Mouse (Mus musculus): ENCODE results near the gene Osbpl3. TPM values are rescaled to one million over a fixed set of nuclear protein-coding genes. Genes with fewer than 3 reads are reported as not detected.

Osbpl3 gene
- total RNA-seq, 1 experiment from 2014 or later = 13.9 TPM

GRCm38 (mm10) chr6:50295136-50295535, 160.9 kb downstream of the Osbpl3 start:
- no peak; a peak in 1 of 4 replicates for ATAC-seq (replicated peaks in 1 of 2; ENCODE audit: insufficient read depth in 1 of 2, low FRiP score in 2 of 2, low TSS enrichment in 1 of 2, low read depth in 1 of 2, poor library complexity in 2 of 2, severe bottlenecking in 2 of 2)

GRCm38 (mm10) chr6:50294128-50294527, 161.9 kb downstream of the Osbpl3 start:
- peak; percentile 88 to 96 for ATAC-seq (replicated peaks in 1 of 2; ENCODE audit: insufficient read depth in 1 of 2, low FRiP score in 2 of 2, low TSS enrichment in 1 of 2, low read depth in 1 of 2, poor library complexity in 2 of 2, severe bottlenecking in 2 of 2)

DNA sequence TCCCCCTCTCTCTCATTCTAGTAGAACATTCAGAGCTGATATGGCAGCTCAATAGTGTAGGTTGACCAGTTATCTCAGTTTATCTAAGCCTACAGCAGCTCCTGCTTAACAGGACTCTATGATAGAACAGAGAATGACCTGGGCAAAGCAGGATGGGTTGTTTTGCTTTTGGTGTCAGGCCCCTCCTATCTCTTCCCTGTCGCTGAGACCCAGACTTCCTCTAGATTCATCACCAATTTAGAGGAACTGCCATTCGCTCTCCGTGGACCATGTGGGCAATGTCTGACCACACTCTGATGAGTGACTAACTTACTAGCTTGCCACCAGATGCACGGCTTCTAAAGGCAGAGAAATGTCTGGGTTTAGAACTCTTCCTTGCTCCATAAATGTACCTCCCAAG, 164.4 kb downstream of the Osbpl3 start:
- ATAC-seq (replicated peaks in 1 of 2; ENCODE audit: insufficient read depth in 1 of 2, low FRiP score in 2 of 2, low TSS enrichment in 1 of 2, low read depth in 1 of 2, poor library complexity in 2 of 2, severe bottlenecking in 2 of 2) = peak; percentile 66 to 79

- no peak for ATAC-seq (replicated peaks in 1 of 2; ENCODE audit: insufficient read depth in 1 of 2, low FRiP score in 2 of 2, low TSS enrichment in 1 of 2, low read depth in 1 of 2, poor library complexity in 2 of 2, severe bottlenecking in 2 of 2)
These were observed 169.1 kb downstream of the Osbpl3 start for GRCm38 (mm10) chr6:50286881-50287280.

GRCm38 (mm10) chr6:50279642-50280041, 176.4 kb downstream of the Osbpl3 start:
- ATAC-seq (replicated peaks in 1 of 2; ENCODE audit: insufficient read depth in 1 of 2, low FRiP score in 2 of 2, low TSS enrichment in 1 of 2, low read depth in 1 of 2, poor library complexity in 2 of 2, severe bottlenecking in 2 of 2) = no peak

DNA sequence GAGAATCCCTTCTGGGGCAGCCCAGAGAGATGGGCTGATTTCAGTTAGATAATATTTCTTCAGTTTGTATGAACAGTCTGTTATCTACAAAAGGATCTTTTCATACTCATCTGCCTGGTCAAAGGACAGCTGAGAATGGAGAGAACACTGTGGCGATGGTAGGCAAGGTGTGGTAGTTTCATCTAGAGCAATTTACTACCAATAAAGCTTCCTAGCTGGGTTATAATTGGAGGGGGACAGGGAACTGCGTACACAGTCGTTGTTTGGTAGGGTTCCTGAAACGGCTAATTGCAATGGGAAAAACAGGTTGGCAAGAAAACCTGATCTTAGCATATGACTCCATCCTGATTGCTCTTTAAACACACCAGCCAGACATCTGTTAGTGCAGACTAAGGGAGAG, 182.1 kb downstream of the Osbpl3 start:
- ATAC-seq (replicated peaks in 1 of 2; ENCODE audit: insufficient read depth in 1 of 2, low FRiP score in 2 of 2, low TSS enrichment in 1 of 2, low read depth in 1 of 2, poor library complexity in 2 of 2, severe bottlenecking in 2 of 2) = no peak

GRCm38 (mm10) chr6:50273416-50273815, 182.6 kb downstream of the Osbpl3 start:
- ATAC-seq (replicated peaks in 1 of 2; ENCODE audit: insufficient read depth in 1 of 2, low FRiP score in 2 of 2, low TSS enrichment in 1 of 2, low read depth in 1 of 2, poor library complexity in 2 of 2, severe bottlenecking in 2 of 2) = no peak

DNA sequence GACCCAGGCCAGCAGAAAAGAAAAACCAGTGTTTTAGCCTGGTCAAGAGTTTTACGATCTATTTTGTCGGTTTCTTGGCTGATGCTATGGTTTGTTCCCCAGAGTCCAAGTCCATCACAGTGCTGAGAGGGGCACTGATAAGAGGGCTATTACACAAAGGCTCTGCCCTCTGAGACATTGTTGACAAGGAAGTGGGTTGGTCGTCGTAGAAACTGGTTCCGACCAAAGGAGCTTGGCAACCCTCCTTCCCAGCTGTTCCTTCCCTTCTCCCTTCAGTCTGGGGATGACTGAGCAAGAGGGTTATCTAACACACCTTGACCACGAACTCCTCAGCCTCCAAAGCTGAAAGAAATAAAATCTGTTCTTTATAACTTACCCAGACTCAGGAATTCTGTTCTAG, 192.3 kb downstream of the Osbpl3 start, which contains the start of gene Gsdme:
TSS of gene Gsdme (minus strand) at position 193 of the 400 bp plus-strand sequence.
- peak; percentile 31 to 44; a peak in 2 of 4 replicates for ATAC-seq (replicated peaks in 1 of 2; ENCODE audit: insufficient read depth in 1 of 2, low FRiP score in 2 of 2, low TSS enrichment in 1 of 2, low read depth in 1 of 2, poor library complexity in 2 of 2, severe bottlenecking in 2 of 2)

DNA sequence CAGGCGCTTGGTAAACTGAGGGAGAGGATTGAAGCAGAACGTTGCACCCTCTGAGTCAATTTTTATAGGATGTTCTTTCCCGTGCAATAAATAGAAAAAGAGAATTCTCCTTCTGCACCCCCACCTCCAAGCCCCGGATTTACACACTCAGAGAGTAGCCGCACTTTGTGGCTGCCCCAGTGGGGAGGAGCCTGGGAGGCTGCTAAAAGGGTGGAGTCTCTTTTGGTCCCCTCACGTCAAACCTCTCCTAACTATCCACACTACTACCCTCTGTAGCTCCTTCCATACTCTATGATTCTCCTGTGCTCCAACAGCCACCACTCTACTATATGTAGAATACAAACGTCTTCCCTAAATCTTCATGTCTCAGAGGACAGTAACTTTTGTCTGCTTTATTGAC, 193.7 kb downstream of the Osbpl3 start:
- ATAC-seq (replicated peaks in 1 of 2; ENCODE audit: insufficient read depth in 1 of 2, low FRiP score in 2 of 2, low TSS enrichment in 1 of 2, low read depth in 1 of 2, poor library complexity in 2 of 2, severe bottlenecking in 2 of 2) = no peak

DNA sequence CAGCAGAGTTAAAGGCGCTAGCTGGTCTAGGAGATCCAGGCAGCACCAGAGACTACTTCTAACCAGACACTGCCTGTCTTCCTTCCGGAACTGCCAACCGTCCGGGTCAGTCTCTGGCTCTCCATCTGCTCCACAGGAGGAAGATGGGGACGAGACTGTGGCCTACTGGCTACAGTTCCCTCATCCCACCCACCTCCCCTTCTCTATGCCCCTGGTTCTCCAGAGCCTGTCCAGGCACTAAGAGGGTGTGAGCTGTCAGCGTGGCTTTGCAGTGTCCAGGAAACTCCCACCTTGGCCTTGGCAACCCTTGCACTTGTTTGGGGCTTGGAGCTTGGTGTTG, 194.1 kb downstream of the Osbpl3 start:
- ATAC-seq (replicated peaks in 1 of 2; ENCODE audit: insufficient read depth in 1 of 2, low FRiP score in 2 of 2, low TSS enrichment in 1 of 2, low read depth in 1 of 2, poor library complexity in 2 of 2, severe bottlenecking in 2 of 2) = no peak; a peak in 1 of 4 replicates

DNA sequence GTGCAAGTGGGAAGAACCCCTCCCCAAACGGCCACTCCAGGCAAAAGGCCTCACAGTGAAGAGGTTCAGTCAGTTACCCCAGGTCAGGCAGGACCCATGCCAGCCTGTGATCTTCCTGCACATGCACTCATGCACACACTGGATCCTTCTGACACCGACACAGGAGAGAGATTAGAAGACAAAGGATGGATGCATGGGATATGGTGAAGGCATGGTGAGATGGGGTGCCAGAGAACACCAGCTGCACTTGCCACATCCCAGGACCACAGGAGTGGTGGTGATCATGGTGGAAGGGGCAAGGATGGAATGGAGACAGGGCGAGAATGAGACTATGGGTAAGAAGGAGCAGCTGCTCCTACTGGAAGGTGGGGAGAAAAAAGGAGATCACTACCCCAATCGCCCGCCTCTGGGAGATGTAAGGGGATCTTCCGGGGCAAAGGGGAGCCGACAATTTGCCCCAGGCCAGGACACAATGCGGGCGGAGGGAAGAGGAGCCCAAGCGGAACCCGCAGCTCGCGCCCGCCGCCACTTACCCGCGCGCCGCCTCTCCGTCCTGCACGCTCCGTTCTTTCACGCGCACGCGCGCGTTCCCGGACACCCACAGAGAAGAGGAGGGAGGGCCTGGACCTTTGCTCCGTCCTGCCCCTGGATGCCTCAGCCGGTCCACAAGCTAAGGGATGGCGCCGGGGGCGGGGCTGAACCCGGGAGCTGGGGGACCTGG, 194.6 kb downstream of the Osbpl3 start:
- ATAC-seq (replicated peaks in 1 of 2; ENCODE audit: insufficient read depth in 1 of 2, low FRiP score in 2 of 2, low TSS enrichment in 1 of 2, low read depth in 1 of 2, poor library complexity in 2 of 2, severe bottlenecking in 2 of 2) = peak; percentile 60 to 72

DNA sequence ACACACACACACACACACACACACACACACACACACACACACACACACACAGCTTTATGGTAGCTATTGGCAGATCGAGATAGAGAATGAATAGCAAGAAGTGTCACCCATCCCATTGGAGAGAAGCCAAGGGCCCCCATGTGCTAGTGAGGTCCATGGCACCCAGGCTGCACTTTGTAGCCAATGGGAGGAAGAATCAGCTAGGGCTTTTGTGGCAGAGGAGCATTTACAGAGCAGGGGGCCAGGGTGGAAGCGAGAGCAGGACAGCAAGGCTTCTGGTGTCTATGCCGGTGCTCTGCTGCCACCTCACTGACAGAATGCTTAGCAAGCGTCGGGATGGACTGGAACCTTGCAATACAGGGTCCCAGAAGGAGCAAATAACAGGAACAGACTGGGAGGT, 200.6 kb downstream of the Osbpl3 start:
- ATAC-seq (replicated peaks in 1 of 2; ENCODE audit: insufficient read depth in 1 of 2, low FRiP score in 2 of 2, low TSS enrichment in 1 of 2, low read depth in 1 of 2, poor library complexity in 2 of 2, severe bottlenecking in 2 of 2) = no peak

- peak; percentile 84 to 85 for ATAC-seq (replicated peaks in 1 of 2; ENCODE audit: insufficient read depth in 1 of 2, low FRiP score in 2 of 2, low TSS enrichment in 1 of 2, low read depth in 1 of 2, poor library complexity in 2 of 2, severe bottlenecking in 2 of 2)
These were observed 201.2 kb downstream of the Osbpl3 start for GRCm38 (mm10) chr6:50254723-50255184.

DNA sequence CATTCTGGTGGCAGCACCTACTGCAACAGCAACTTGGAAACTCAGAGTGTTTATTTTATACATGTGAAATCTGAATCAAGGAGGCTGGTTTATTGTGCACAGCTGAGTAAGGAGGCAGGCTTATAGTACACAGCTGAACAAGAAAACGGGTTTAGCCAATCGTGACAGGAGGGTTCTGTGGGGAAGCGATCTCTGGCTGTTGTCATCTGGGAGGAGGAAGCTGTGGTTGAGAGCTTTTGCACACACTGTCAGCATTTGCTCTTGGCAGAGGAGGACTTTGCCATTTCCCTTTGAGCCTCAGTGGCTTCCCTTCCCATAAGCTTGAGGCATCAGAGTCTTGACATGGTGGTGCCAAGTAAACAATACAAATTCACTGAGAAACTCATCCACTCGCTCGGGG, 203.3 kb downstream of the Osbpl3 start:
- peak; percentile 85 to 92 for ATAC-seq (replicated peaks in 1 of 2; ENCODE audit: insufficient read depth in 1 of 2, low FRiP score in 2 of 2, low TSS enrichment in 1 of 2, low read depth in 1 of 2, poor library complexity in 2 of 2, severe bottlenecking in 2 of 2)

DNA sequence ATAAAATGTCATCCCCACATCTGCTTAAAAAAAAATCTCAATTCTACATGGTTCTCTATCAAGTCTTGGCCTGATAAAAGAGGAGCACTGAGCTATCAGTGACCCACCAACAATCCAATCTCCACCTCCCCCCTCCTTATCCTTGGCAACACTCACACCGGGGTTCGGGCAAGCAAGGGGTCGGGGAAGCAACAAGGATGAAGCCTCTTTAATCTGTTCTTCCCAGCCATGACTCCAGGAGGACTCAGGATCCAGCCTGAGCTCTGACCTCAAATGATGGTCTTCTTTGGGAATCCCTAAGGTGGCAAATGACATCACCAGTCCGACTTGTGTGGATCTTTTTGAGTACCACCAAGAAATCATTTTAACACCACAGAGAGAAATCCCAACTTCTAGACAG, 208.2 kb downstream of the Osbpl3 start:
- ATAC-seq (replicated peaks in 1 of 2; ENCODE audit: insufficient read depth in 1 of 2, low FRiP score in 2 of 2, low TSS enrichment in 1 of 2, low read depth in 1 of 2, poor library complexity in 2 of 2, severe bottlenecking in 2 of 2) = no peak

GRCm38 (mm10) chr6:50247356-50247755, 208.6 kb downstream of the Osbpl3 start:
- ATAC-seq (replicated peaks in 1 of 2; ENCODE audit: insufficient read depth in 1 of 2, low FRiP score in 2 of 2, low TSS enrichment in 1 of 2, low read depth in 1 of 2, poor library complexity in 2 of 2, severe bottlenecking in 2 of 2) = peak; percentile 47 to 57; a peak in 2 of 4 replicates

DNA sequence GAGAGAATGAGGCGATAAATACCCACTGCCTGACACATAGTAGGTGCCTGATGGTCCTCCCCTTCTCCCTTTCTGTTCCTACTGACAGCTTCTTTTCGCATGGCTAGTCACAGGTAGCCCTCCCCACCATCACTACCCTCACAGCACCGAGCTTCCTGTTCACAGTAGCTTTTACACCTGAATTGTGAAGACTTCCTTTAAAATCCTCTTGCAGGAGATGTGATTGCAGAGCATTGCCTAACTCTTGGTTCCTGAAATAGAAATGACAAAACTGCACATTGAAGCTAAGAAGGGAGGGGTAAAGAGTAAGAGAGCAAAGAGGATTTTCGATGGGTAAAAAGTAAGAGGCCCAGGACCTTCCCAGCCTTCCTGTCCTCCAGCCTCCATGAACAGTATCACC, 211.0 kb downstream of the Osbpl3 start:
- ATAC-seq (replicated peaks in 1 of 2; ENCODE audit: insufficient read depth in 1 of 2, low FRiP score in 2 of 2, low TSS enrichment in 1 of 2, low read depth in 1 of 2, poor library complexity in 2 of 2, severe bottlenecking in 2 of 2) = peak; percentile 51 to 67; a peak in 2 of 4 replicates

DNA sequence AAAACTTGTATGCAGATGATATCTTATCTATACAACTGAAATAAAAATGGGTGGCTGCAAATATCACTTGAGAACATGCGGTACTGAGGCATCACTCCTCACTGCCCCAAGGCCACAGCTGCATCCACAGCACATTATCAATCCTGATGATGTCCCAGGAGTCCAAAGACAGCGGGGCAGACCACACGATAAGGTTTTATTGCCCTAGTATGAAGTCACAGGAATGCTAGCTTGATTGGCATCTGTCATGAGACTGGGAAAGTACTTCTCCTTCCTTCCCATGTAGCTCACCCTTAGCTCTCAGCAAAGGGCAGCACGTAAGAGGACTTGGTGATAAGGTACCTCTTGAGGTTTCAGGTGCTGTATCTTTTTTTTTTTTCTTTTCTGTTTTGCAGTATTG, 211.9 kb downstream of the Osbpl3 start:
- no peak for ATAC-seq (replicated peaks in 1 of 2; ENCODE audit: insufficient read depth in 1 of 2, low FRiP score in 2 of 2, low TSS enrichment in 1 of 2, low read depth in 1 of 2, poor library complexity in 2 of 2, severe bottlenecking in 2 of 2)

Data from hematopoietic stem cell, adult 5-6 weeks (primary cell).